Mouse (Mus musculus) bone marrow macrophage, adult 2 months (primary cell): ENCODE results near the gene Tefm. TPM values are rescaled to one million over a fixed set of nuclear protein-coding genes. Genes with fewer than 3 reads are reported as not detected.
"Not testable (repeated sequence)": the region's sequence is repeated elsewhere in the genome, so short reads cannot be mapped to it uniquely, and the experiment has no call there.

Source experiments
- H3K27ac ChIP-seq: 2 replicates; pipeline ENCODE4 v1.5.1; 2012; ENCODE audit warnings: low read depth, low read length; ENCODE audit not compliant: insufficient read depth
- H3K4me1 ChIP-seq: 2 replicates; pipeline ENCODE4 v1.6.1; 2012; ENCODE audit warnings: low read length; ENCODE audit not compliant: control insufficient read depth, insufficient read depth
- H3K4me3 ChIP-seq: 2 replicates; pipeline ENCODE4 v1.5.1; 2012; ENCODE audit warnings: mild to moderate bottlenecking, low read length, moderate library complexity; ENCODE audit not compliant: insufficient read depth
- CTCF ChIP-seq: IDR thresholded peaks from 2 replicates; pipeline ENCODE4 v1.5.1; 2012; ENCODE audit warnings: low read depth, mild to moderate bottlenecking, low read length, moderate library complexity
- POLR2A ChIP-seq: IDR thresholded peaks from 2 replicates; pipeline ENCODE4 v1.6.1; 2012; ENCODE audit warnings: mild to moderate bottlenecking, low read depth, low read length, borderline replicate concordance
- polyA plus RNA-seq: library from polyadenylated mRNA; stranded (reverse); fragments of >200 nt; gene quantifications from 2 replicates; pipeline ENCODE4 v1.2.4, GENCODE M21; 2012; ENCODE audit not compliant: missing spikeins, insufficient read depth, insufficient read length

Gene Tefm
- polyA plus RNA-seq, 1 experiment = 12.4 TPM

DNA sequence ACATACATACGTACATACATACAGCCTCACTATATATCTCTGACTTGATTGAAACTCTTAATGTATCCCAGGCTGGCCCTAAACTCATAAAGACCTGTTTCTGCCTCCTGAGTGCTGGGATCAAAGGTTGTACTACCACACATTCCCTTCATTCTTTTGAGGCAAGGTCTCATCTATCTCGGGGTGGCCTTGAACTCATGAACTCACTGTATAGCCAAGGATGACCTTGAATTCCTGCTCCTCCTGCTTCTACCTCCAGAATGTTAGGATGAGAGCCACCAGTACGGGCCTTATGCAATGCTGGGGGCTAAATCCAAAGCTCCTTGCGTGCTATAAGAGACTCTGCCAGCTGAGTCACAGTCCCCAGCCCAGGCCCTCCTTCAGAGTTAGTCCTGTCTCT, 19.1 kb upstream of the Tefm start:
- TF ChIP-seq POLR2A (no peak), CTCF (no peak)
- Histone ChIP-seq H3K4me1 (peaks cover 30% of the 10 kb centered on the region), H3K27ac (no peak overlapping the region), H3K4me3 (no peak overlapping the region)

DNA sequence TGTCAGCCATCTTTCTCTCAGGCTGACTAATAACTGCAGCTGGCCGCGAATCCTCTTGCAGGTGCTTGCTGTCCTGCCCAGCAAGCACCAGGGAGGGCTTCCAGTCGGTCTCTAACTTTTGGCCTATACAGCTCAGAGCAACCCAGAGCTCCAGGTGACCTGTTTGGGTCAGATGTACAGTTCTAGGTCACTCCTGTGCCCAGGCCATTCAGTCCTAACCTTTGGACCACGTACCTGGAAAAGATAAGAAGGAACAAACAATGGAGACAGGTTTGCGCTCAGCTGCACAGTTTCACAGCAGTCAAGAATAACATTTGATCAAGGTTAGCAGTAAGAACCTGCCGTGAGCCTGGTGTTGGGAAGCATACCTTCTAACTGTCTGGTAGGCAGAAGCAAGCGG, 17.0 kb upstream of the Tefm start:
- Histone ChIP-seq H3K4me3 (no peak overlapping the region), H3K27ac (no peak overlapping the region), H3K4me1 (peaks cover 43% of the 10 kb centered on the region)
- no peak for TF ChIP-seq CTCF
- TF ChIP-seq POLR2A = no peak

DNA sequence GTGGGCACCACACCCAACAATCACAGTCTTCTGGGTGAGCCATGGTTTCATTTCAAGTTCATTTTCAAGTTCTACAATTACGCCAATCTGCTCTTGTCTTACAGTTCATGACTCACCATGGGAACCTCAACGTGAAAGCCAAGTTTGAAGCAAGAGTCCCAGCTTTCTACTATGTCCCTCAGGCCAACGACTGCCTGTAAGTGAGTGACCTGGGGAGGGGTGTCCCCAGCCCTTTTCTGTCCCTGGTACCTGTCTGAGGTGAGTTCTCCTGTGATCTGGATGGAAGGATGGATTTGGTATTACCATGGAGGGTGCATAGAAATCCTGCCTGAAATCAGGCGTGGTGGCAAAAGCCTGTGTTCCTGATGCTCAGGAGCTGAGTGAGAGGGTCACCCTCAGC, 14.9 kb upstream of the Tefm start:
- no peak overlapping the region for H3K4me3 ChIP-seq

DNA sequence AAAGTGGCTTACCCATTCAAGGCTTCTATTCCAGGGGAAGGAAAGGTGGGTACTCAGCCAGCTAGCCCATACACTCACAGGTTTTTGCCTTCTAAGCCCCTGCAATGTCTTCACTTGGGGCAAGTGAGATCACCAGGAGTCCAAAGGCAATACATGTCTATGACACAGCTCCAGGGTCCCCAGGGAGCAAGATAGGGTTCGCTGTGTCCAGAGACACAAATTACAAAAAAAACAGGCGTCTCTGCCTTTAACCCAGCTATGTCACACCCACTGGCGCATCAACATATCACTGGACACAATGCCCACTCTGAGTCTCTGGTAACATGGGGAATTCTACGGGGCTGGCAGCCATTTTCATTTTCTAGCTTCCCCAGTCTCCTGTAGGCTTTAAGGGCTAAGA, 14.0 kb upstream of the Tefm start:
- Histone ChIP-seq H3K4me3 (peak overlapping the region; percentile 83), H3K4me1 (peaks cover 43% of the 10 kb centered on the region), H3K27ac (no peak overlapping the region; the same call in 1 of the 2 replicates)
- TF ChIP-seq POLR2A = no peak
- TF ChIP-seq CTCF = no peak

More for the DNA sequence above, 14.9 kb upstream of the Tefm start:
- peaks cover 36% of the 10 kb centered on the region for H3K4me1 ChIP-seq
- no peak for TF ChIP-seq POLR2A
- TF ChIP-seq CTCF = no peak
- H3K27ac ChIP-seq = no peak overlapping the region

DNA sequence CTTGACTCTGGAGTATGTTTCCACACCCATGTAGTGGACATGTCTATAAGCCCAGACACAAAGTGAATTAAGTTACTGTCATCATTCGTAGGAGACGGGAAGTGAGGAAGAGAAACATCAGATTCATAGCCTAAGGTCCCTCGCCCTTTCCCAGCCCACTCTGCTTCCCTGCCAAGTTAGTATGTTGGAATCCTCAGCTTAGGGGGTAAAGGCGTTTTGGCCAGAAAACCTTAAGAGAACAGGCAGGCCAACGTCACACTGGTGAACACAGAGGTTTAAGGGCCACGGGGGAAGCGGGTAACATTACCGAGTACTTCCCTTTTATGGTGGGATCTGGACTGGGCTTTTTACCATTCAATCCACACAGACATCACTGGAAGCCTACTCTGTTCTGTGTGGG, 13.6 kb upstream of the Tefm start:
- peaks cover 43% of the 10 kb centered on the region for H3K4me1 ChIP-seq
- TF ChIP-seq POLR2A = no peak
- no peak for TF ChIP-seq CTCF
- peak overlapping the region; percentile 83 for H3K4me3 ChIP-seq
- peak overlapping the region; percentile 12 for H3K27ac ChIP-seq

DNA sequence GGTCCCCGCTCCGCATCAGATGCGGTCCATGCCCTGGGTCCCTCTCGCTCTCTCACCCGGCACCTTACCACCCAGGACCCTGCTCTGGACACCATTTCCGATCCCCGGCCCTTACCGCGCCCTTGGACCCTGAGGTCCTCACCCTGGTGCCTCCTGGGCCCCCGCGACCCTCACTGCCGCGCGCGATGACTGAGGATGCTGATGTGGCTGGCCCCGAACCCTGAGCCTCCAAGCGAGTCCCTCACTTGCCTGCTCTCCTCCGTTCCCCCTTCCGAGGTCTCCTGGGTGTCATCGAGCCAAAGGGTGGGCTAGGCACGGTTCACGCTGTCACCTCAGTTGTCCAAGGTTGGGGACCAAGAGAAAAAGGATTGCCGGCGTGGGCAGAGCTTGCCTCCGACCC, 12.5 kb upstream of the Tefm start:
- TF ChIP-seq POLR2A (no peak), CTCF (no peak)
- Histone ChIP-seq H3K4me3 (peak overlapping the region; percentile 83), H3K4me1 (peaks cover 43% of the 10 kb centered on the region), H3K27ac (peak overlapping the region; percentile 26)

DNA sequence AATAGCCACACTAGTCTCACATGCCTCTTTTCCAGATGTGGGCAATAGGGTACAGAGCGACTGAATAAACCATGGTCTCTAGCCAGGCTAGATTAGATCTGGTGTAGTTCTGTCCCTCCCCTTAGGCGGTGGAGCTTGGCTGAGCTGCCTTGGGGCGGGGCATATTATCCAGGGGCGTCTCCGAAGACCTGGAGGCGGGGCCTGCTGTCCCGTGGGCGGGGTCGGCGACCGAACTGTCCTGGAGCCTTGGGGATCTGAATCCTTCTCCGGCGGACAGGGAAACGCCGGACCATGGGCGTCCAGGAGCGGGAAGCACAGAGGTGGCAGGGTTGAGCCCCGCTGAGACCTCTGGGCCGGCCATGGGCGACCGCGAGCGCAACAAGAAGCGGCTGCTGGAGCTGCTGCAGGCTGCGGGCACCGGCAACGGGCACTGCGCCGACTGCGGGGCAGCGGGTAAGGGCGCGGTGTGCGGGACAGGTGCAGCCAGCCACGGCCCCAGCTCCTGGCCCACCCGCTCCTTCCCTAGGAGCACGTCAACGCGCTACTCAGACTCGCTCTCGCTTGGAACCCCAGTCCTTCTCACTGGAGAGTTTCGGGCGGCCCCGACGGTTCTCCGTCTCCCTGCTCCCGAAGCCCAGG, 12.0 kb upstream of the Tefm start, which contains the start of gene Adap2:
Adap2 (plus strand) TSS at position 249 of the 639 bp plus-strand sequence.
- H3K4me3 ChIP-seq = peak within 1 kb of the TSS; percentile 83
- TF ChIP-seq CTCF (no peak), POLR2A (no peak)
- peaks cover 42% of the 10 kb centered on the region for H3K4me1 ChIP-seq
- peak within 1 kb of the TSS; percentile 26 for H3K27ac ChIP-seq

DNA sequence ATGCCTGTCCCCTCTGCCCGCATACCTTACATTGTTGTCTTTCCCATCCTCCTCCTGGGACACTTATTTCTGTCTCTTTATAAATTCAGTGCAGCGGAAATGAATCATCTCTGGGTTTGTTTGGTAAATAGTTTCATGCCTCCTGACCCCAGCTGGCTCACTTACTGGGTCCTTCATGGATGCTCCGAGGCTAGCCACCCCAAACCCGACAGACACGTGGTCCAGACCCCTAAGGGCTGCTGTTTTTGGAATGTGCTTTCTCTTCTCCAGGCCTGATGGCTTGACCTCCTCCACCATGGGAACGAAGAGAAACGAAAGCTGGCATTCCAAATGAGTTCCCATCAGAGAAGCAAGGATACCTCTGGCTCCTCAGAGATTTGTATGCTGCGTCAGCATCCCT, 10.4 kb upstream of the Tefm start:
- no peak for TF ChIP-seq CTCF
- TF ChIP-seq POLR2A = no peak
- H3K27ac ChIP-seq = no peak overlapping the region
- peaks cover 38% of the 10 kb centered on the region for H3K4me1 ChIP-seq

DNA sequence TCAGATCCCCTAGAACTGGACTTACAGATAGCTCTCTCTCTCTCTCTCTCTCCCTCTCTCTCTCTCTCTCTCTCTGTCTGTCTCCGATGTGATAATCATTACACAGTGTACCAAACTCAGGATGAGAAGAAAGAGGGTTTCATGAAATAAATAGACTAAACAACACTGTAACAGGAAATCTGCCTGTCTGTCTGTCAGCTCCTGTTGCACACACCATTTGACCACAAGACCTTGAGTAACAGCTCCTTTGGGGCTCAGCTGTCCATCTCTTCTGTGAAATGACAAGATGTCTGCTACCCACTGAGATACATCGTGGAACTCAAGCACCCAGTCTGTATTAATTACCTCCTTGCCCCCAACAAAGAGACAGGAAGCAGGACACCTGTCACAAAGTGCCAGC, 9.6 kb upstream of the Tefm start:
- peaks cover 33% of the 10 kb centered on the region for H3K4me1 ChIP-seq
- H3K4me3 ChIP-seq = no peak overlapping the region
- no peak overlapping the region for H3K27ac ChIP-seq
- no peak for TF ChIP-seq CTCF
- no peak for TF ChIP-seq POLR2A

More for the DNA sequence above, 10.4 kb upstream of the Tefm start:
- no peak overlapping the region for H3K4me3 ChIP-seq

DNA sequence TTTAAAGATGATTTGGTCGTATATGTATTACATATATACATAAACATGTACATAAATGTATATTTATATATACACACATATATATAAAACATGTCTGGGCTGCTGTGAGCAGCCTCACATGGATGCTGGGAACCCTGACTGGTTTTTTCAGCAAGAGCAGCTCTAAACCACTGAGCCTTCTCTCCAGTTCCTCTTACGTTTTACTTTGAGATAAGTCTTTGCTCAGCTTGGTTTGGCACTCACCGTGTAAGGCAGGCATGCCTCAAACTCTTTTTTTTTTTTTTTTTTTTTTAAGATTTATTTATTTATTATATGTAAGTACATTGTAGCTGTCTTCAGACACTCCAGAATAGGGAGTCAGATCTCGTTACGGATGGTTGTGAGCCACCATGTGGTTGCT, 8.6 kb upstream of the Tefm start:
- peaks cover 31% of the 10 kb centered on the region for H3K4me1 ChIP-seq
- TF ChIP-seq CTCF (no peak), POLR2A (no peak)
- H3K4me3 ChIP-seq = no peak overlapping the region
- no peak overlapping the region for H3K27ac ChIP-seq

DNA sequence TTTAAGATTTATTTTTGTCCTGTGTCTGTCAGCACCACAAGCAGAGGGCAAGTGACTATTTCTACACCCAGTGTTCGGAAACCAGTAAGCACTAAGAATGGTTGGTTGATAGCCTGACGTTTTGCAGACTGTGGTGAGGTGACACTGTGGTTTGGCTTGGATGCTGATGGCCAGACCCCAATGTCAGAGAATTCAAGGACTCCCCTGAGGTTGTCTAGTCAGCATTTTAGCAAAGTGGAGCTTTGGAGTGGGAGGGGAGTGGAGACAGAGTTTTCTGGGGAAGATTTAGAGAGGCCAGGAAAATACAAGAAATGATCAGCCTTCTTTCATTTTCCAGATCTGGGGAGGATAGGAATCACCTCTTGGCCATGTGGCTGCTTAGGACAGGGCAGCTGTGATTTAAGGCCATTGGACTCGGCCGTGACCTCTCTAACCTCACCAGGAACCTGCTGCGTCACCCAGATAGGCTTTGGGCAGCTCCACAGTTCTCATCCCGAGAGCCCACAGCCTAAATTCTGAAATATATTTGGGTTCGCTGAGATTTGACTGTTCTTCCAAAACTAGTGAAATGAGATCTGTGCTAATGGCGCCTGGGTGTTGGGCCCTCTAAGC, 7.5 kb upstream of the Tefm start:
- H3K4me3 ChIP-seq = no peak overlapping the region
- H3K27ac ChIP-seq = no peak overlapping the region
- H3K4me1 ChIP-seq = peaks cover 28% of the 10 kb centered on the region
- TF ChIP-seq POLR2A (no peak), CTCF (no peak)

DNA sequence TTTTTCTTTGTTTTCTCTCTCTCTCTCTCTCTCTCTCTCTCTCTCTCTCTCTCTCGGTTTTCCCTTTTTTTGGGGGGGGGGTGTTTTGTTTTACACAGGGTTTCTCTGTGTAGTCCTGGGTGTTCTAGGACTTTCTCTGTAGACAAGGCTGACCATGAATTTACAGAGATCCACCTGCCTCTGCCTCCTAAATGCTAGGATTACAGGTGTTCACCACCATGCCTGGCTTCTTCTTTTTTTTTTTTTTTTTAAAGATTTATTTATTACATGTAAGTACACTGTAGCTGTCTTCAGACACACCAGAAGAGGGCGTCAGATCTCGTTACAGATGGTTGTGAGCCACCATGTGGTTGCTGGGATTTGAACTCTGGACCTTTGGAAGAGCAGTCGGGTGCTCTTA, 7.0 kb upstream of the Tefm start:
- peaks cover 28% of the 10 kb centered on the region for H3K4me1 ChIP-seq
- H3K4me3 ChIP-seq, H3K27ac ChIP-seq: not testable (repeated sequence)
